Comparison of ENCODE assay signal across 9 mouse cellular contexts in genomic region chr9:70671278-70671677, GRCm38 (mm10). TPM values are rescaled to one million over a fixed set of nuclear protein-coding genes. Genes with fewer than 3 reads are reported as not detected.
DNase-seq lines count a peak whose midpoint lies in the region; ATAC-seq and TF ChIP-seq lines count a peak whose summit lies in the region.
"Had no signal": no experiment of that assay in that cellular context is flagged by ENCODE, and none has a peak within 500 bp of the region (broad histone marks: within the 10 kb centered on the region; RNA-seq: fewer than 3 reads in every experiment).

No protein-coding gene starts in this region.

- no peaks in the 10 kb centered on the region for H3K4me1 ChIP-seq in lung, postnatal 0 days (ENCODE audit: insufficient read depth, low read depth, low read length)
- H3K4me1 ChIP-seq in forebrain, embryonic 14.5 days (ENCODE audit: control insufficient read depth, insufficient read depth, low read length): no peaks in the 10 kb centered on the region

- H3K9me3 ChIP-seq in lung, postnatal 0 days (ENCODE audit: low read length): no peaks in the 10 kb centered on the region
- no peaks in the 10 kb centered on the region for H3K9me3 ChIP-seq in forebrain, embryonic 14.5 days (replicated peaks; ENCODE audit: control insufficient read depth, low read length)
- H3K9me3 ChIP-seq: midbrain, embryonic 10.5 days had no signal

- H3K36me3 ChIP-seq in lung, postnatal 0 days (ENCODE audit: insufficient read depth, low read length): no peaks in the 10 kb centered on the region
- no peaks in the 10 kb centered on the region for H3K36me3 ChIP-seq in forebrain, embryonic 14.5 days (ENCODE audit: control insufficient read depth, insufficient read depth, low read length)
- H3K36me3 ChIP-seq: midbrain, embryonic 10.5 days had no signal

- no peak for TF ChIP-seq CTCF in lung, postnatal 0 days (IDR thresholded peaks at IDR 0.05)

- no peak overlapping the region for H3K4me3 ChIP-seq in lung, postnatal 0 days (ENCODE audit: low read depth, low read length)
- no peak overlapping the region for H3K4me3 ChIP-seq in forebrain, embryonic 14.5 days (ENCODE audit: low read depth, low read length)
- H3K4me3 ChIP-seq: midbrain, embryonic 10.5 days had no signal

- H3K27ac ChIP-seq in lung, postnatal 0 days (ENCODE audit: low read length): no peak overlapping the region
- H3K27ac ChIP-seq in forebrain, embryonic 14.5 days (ENCODE audit: low read depth, low read length): no peak overlapping the region
- H3K27ac ChIP-seq: midbrain, embryonic 10.5 days had no signal

- H3K4me2 ChIP-seq in lung, postnatal 0 days (replicated peaks; ENCODE audit: low read depth, low read length): no peak overlapping the region
- H3K4me2 ChIP-seq in forebrain, embryonic 14.5 days (ENCODE audit: low read length): no peak overlapping the region

- H3K27me3 ChIP-seq in lung, postnatal 0 days (replicated peaks; ENCODE audit: insufficient read depth, low read length): no peaks in the 10 kb centered on the region
- no peaks in the 10 kb centered on the region for H3K27me3 ChIP-seq in forebrain, embryonic 14.5 days (replicated peaks; ENCODE audit: control insufficient read depth, insufficient read depth, low read length)

- H3K9ac ChIP-seq in lung, postnatal 0 days (replicated peaks; ENCODE audit: low read depth): no peak overlapping the region
- no peak overlapping the region for H3K9ac ChIP-seq in forebrain, embryonic 14.5 days (ENCODE audit: low read length)

- no peak for ATAC-seq in lung, postnatal 0 days
- peak; percentile 91 for ATAC-seq in inflammation-experienced regulatory T-cells, adult 6 months
- ATAC-seq in forebrain, embryonic 14.5 days: no peak

- DNase-seq in lung, postnatal 10 days: peak; percentile 18
- DNase-seq in lung, postnatal 0 days (ENCODE audit: low spot score): no peak
- peak; percentile 41 for DNase-seq in spleen, adult 12 weeks (ENCODE audit: low spot score)
- DNase-seq in thymus, postnatal 4 days: peak; percentile 75
- DNase-seq in kidney, adult 18-20 months: no peak
- no peak for DNase-seq in forebrain, embryonic 14.5 days (ENCODE audit: low spot score)
- no peak for DNase-seq in yolk sac, embryonic 10.5 days (ENCODE audit: low spot score)

- WGBS in lung, postnatal 0 days: 49% methylated on average over 6 of the region's 6 CpGs
- 75% methylated on average over 6 of the region's 6 CpGs for WGBS in forebrain, embryonic 14.5 days

- no peak for TF ChIP-seq EP300 in lung, postnatal 0 days (IDR thresholded peaks at IDR 0.05)

RNA-seq across cellular contexts. Expression of gene Adam10, which starts 7.5 kb away (rescaled TPM):
- polyA plus RNA-seq in lung, postnatal 0 days (2015; fragmentation: Nextera tagmentation; extraction: Ambion mirVana): 64.6 and 75.6 TPM in 2 replicates
- 10 to 100 TPM; 73.6 to 89.9 (median 76.3) TPM for polyA plus RNA-seq in inflammation-experienced regulatory T-cells, adult 6 months (2017; shearing (Covaris generic))
- polyA plus RNA-seq in forebrain, embryonic 14.5 days (2014; fragmentation: Nextera tagmentation; extraction: Ambion mirVana): 45.0 and 47.6 TPM in 2 replicates

RNA-seq across cellular contexts. Expression of gene Mindy2, which starts 14.3 kb away (rescaled TPM):
- polyA plus RNA-seq in lung, postnatal 0 days (2015; fragmentation: Nextera tagmentation; extraction: Ambion mirVana): 18.9 and 23.7 TPM in 2 replicates
- polyA plus RNA-seq in inflammation-experienced regulatory T-cells, adult 6 months (2017; shearing (Covaris generic)): 10 to 100 TPM in 2 of 3 experiments, 1 to 10 TPM in 1; 9.4 to 17.6 (median 13.6) TPM
- 12.4 and 14.6 TPM in 2 replicates for polyA plus RNA-seq in forebrain, embryonic 14.5 days (2014; fragmentation: Nextera tagmentation; extraction: Ambion mirVana)

RNA-seq across cellular contexts. Expression of gene Gm10642, which starts 15.2 kb away (rescaled TPM):
- 1.7 and 1.8 TPM in 2 replicates for polyA plus RNA-seq in lung, postnatal 0 days (2015; fragmentation: Nextera tagmentation; extraction: Ambion mirVana)
- under 1 TPM; 0.21 to 0.87 (median 0.30) TPM for polyA plus RNA-seq in inflammation-experienced regulatory T-cells, adult 6 months (2017; shearing (Covaris generic))
- polyA plus RNA-seq in forebrain, embryonic 14.5 days (2014; fragmentation: Nextera tagmentation; extraction: Ambion mirVana): 0.48 and 0.58 TPM in 2 replicates

Comparison
In these comparisons a context has a peak if more than half of its experiments do, and no peak if none do; other contexts are left out.
1. DNase-seq: peak in lung, postnatal 10 days (single experiment), spleen, adult 12 weeks (single experiment) and thymus, postnatal 4 days (single experiment); none in lung, postnatal 0 days (single experiment), kidney, adult 18-20 months (single experiment), forebrain, embryonic 14.5 days (single experiment) and yolk sac, embryonic 10.5 days (single experiment).